Mouse (Mus musculus): Measurements from ENCODE around the gene Cubn. TPM values are rescaled to one million over a fixed set of nuclear protein-coding genes. Genes with fewer than 3 reads are reported as not detected.

The Cubn gene
- polyA plus RNA-seq, 1 experiment, result 0.23 TPM

- no peaks in the 10 kb centered on the region for H3K79me2 ChIP-seq (ENCODE audit: control insufficient read depth, insufficient read depth)
- H3K4me3 ChIP-seq, result no peak overlapping the region
- H3K36me3 ChIP-seq (ENCODE audit: control insufficient read depth, insufficient read depth), result no peaks in the 10 kb centered on the region
- no peak overlapping the region for H3ac ChIP-seq (ENCODE audit: control insufficient read depth, insufficient read length)
- no peaks in the 10 kb centered on the region for H3K27me3 ChIP-seq (ENCODE audit: control insufficient read depth, insufficient read depth, insufficient read length)
- TF ChIP-seq MAX (IDR thresholded peaks at IDR 0.05; ENCODE audit: low read depth) (no peak), TCF3 (IDR thresholded peaks at IDR 0.05; ENCODE audit: insufficient read length, low read depth) (no peak), MYOD1 (IDR thresholded peaks at IDR 0.05; ENCODE audit: control insufficient read depth in 1 of 3, insufficient read length in 2 of 3, low read depth in 2 of 3) (no peak), CEBPB (IDR thresholded peaks at IDR 0.05; ENCODE audit: insufficient read depth, poor library complexity, severe bottlenecking) (no peak), TCF12 (IDR thresholded peaks at IDR 0.05; ENCODE audit: insufficient read depth, poor library complexity, severe bottlenecking) (no peak), SRF (IDR thresholded peaks at IDR 0.05; ENCODE audit: control insufficient read depth, insufficient read length, low read depth) (no peak), E2F4 (IDR thresholded peaks at IDR 0.05; ENCODE audit: insufficient read depth) (no peak), REST (IDR thresholded peaks at IDR 0.05; ENCODE audit: insufficient read depth, insufficient read length) (no peak), POLR2AphosphoS2 (IDR thresholded peaks at IDR 0.05; ENCODE audit: insufficient read length, low read depth) (no peak), USF1 (IDR thresholded peaks at IDR 0.05; ENCODE audit: low read depth) (no peak), POLR2A (IDR thresholded peaks at IDR 0.05; ENCODE audit: insufficient read length, low read depth) (no peak)
- H3K4me2 ChIP-seq (ENCODE audit: low read depth), result no peak overlapping the region
Observed at GRCm38 (mm10) chr2:13536747-13537146, 45.1 kb upstream of the Cubn start.

- no peak overlapping the region for H3K4me3 ChIP-seq
- H3ac ChIP-seq (ENCODE audit: control insufficient read depth, insufficient read length), result no peak overlapping the region
- H3K36me3 ChIP-seq (ENCODE audit: control insufficient read depth, insufficient read depth), result no peaks in the 10 kb centered on the region
- TF ChIP-seq POLR2A (IDR thresholded peaks at IDR 0.05; ENCODE audit: insufficient read length, low read depth), result no peak
- no peak for TF ChIP-seq TCF12 (IDR thresholded peaks at IDR 0.05; ENCODE audit: insufficient read depth, poor library complexity, severe bottlenecking)
- no peak for TF ChIP-seq POLR2AphosphoS2 (IDR thresholded peaks at IDR 0.05; ENCODE audit: insufficient read length, low read depth)
- no peak for TF ChIP-seq MYOG (IDR thresholded peaks at IDR 0.05; ENCODE audit: control insufficient read depth in 1 of 3, insufficient read depth in 1 of 3, insufficient read length in 2 of 3, low read depth in 2 of 3)
- TF ChIP-seq MAX (IDR thresholded peaks at IDR 0.05; ENCODE audit: low read depth), result no peak
- no peak for TF ChIP-seq SRF (IDR thresholded peaks at IDR 0.05; ENCODE audit: control insufficient read depth, insufficient read length, low read depth)
- no peak for TF ChIP-seq E2F4 (IDR thresholded peaks at IDR 0.05; ENCODE audit: insufficient read depth)
- no peak for TF ChIP-seq CEBPB (IDR thresholded peaks at IDR 0.05; ENCODE audit: insufficient read depth, poor library complexity, severe bottlenecking)
- TF ChIP-seq MYOD1 (IDR thresholded peaks at IDR 0.05; ENCODE audit: control insufficient read depth in 1 of 3, insufficient read length in 2 of 3, low read depth in 2 of 3), result no peak
- TF ChIP-seq TCF3 (IDR thresholded peaks at IDR 0.05; ENCODE audit: insufficient read length, low read depth), result no peak
- TF ChIP-seq USF1 (IDR thresholded peaks at IDR 0.05; ENCODE audit: low read depth), result no peak
- no peak for TF ChIP-seq REST (IDR thresholded peaks at IDR 0.05; ENCODE audit: insufficient read depth, insufficient read length)
- no peak overlapping the region for H3K4me2 ChIP-seq (ENCODE audit: low read depth)
- H3K79me2 ChIP-seq (ENCODE audit: control insufficient read depth, insufficient read depth), result no peaks in the 10 kb centered on the region
- H3K27me3 ChIP-seq (ENCODE audit: control insufficient read depth, insufficient read depth, insufficient read length), result no peaks in the 10 kb centered on the region
Observed at GRCm38 (mm10) chr2:13530639-13531038, 39.0 kb upstream of the Cubn start.

DNA sequence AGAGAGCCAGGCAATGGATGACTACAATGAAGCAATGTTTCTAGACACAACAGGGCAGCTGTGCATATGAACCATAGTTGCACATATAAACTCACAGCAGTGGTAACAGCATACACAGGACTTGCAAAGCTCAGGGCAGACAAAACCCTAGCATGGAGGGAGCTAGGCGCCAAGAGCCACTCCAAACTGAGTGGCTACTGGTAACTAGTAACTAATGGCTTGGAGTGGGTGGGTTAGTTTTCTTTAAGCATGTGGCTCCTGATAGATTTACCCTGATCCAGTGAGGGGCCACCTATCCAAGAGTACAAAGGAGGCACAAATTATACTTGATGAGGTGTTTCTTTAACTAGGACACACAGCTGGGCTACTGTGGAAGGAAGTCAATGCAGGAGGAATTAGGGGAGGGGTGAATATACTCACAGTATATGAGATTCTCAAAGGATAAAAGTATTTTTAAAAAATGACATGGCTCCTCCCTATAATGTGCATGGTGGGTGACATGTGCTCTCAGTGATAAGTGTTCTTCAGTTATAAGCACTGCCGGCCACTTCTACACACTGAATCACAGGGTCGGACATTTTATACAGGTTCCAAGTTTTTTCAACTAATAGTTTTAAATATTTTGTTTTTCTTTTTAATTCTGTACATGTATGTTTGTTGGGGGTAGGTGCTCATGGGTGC lies 37.8 kb upstream of the Cubn start:
- Histone ChIP-seq H3K27me3 (ENCODE audit: control insufficient read depth, insufficient read depth, insufficient read length) (no peaks in the 10 kb centered on the region), H3K36me3 (ENCODE audit: control insufficient read depth, insufficient read depth) (no peaks in the 10 kb centered on the region), H3K4me2 (ENCODE audit: low read depth) (no peak overlapping the region), H3ac (ENCODE audit: control insufficient read depth, insufficient read length) (no peak overlapping the region), H3K79me2 (ENCODE audit: control insufficient read depth, insufficient read depth) (no peaks in the 10 kb centered on the region), H3K4me3 (no peak overlapping the region)
- no peak for TF ChIP-seq SRF (IDR thresholded peaks at IDR 0.05; ENCODE audit: control insufficient read depth, insufficient read length, low read depth)

- Histone ChIP-seq H3K4me3 (no peak overlapping the region), H3K4me2 (ENCODE audit: low read depth) (no peak overlapping the region), H3K27me3 (ENCODE audit: control insufficient read depth, insufficient read depth, insufficient read length) (no peaks in the 10 kb centered on the region), H3K79me2 (ENCODE audit: control insufficient read depth, insufficient read depth) (no peaks in the 10 kb centered on the region), H3K36me3 (ENCODE audit: control insufficient read depth, insufficient read depth) (no peaks in the 10 kb centered on the region), H3ac (ENCODE audit: control insufficient read depth, insufficient read length) (no peak overlapping the region)
- TF ChIP-seq REST (IDR thresholded peaks at IDR 0.05; ENCODE audit: insufficient read depth, insufficient read length) (no peak), MYOG (IDR thresholded peaks at IDR 0.05; ENCODE audit: control insufficient read depth in 1 of 3, insufficient read depth in 1 of 3, insufficient read length in 2 of 3, low read depth in 2 of 3) (no peak)
Observed at GRCm38 (mm10) chr2:13527531-13527930, 35.9 kb upstream of the Cubn start.

DNA sequence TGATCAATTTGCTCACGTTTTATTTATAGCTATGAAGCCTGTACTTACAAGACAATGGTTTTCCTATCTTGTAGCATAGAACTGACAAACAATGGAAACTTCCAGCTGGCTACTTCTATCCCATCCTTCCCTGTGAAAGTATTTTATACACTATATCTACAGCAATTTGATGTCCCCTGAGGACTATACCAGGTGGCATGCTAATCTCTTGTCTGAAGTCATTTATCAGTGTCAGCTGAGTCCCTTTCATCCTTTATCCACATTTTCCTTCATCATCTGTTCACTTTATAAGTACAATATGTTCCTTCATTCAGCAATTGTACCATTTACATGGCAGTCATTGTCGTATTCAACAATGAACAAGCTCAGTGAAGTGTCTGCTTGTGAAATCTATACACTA lies 35.5 kb upstream of the Cubn start:
- Histone ChIP-seq H3ac (ENCODE audit: control insufficient read depth, insufficient read length) (no peak overlapping the region), H3K4me3 (no peak overlapping the region), H3K4me2 (ENCODE audit: low read depth) (no peak overlapping the region), H3K27me3 (ENCODE audit: control insufficient read depth, insufficient read depth, insufficient read length) (no peaks in the 10 kb centered on the region), H3K79me2 (ENCODE audit: control insufficient read depth, insufficient read depth) (no peaks in the 10 kb centered on the region), H3K36me3 (ENCODE audit: control insufficient read depth, insufficient read depth) (no peaks in the 10 kb centered on the region)
- TF ChIP-seq TCF12 (IDR thresholded peaks at IDR 0.05; ENCODE audit: insufficient read depth, poor library complexity, severe bottlenecking) (no peak), POLR2A (IDR thresholded peaks at IDR 0.05; ENCODE audit: insufficient read length, low read depth) (no peak)
